ENCODE assay signal across 8 mouse cellular contexts in genomic region chr4:118290416-118291030, GRCm38 (mm10). TPM values are rescaled to one million over a fixed set of nuclear protein-coding genes. Genes with fewer than 3 reads are reported as not detected.
A peak's percentile ranks its signal among the peaks of the same experiment; 100 is the strongest.
DNase-seq lines count a peak whose midpoint lies in the region; ATAC-seq lines count a peak whose summit lies in the region.

No protein-coding gene starts in this region.

- peak; percentile 45 to 55 for DNase-seq in layer of hippocampus, postnatal 10 days (ENCODE audit: low spot score in 2 of 2)
- DNase-seq in layer of hippocampus, adult 9-11 months, result no peak
- peak; percentile 76 for DNase-seq in adrenal gland, adult 2 months
- DNase-seq in forebrain, embryonic 14.5 days (ENCODE audit: low spot score), result peak; percentile 44
- peak; percentile 79 for DNase-seq in intestine, embryonic 14.5 days (ENCODE audit: low spot score)
- peak; percentile 26 for DNase-seq in right cerebral cortex, postnatal 14 days

- H3K27me3 ChIP-seq in forebrain, embryonic 14.5 days (replicated peaks; ENCODE audit: control insufficient read depth, insufficient read depth, low read length), result no peaks in the 10 kb centered on the region
- H3K27me3 ChIP-seq in intestine, embryonic 14.5 days (replicated peaks; ENCODE audit: control insufficient read depth, insufficient read depth, low read length), result no peaks in the 10 kb centered on the region
- peaks cover 72% of the 10 kb centered on the region for H3K27me3 ChIP-seq in liver, embryonic 15.5 days

- peaks cover 15% of the 10 kb centered on the region for H3K4me1 ChIP-seq in forebrain, embryonic 14.5 days (ENCODE audit: control insufficient read depth, insufficient read depth, low read length)
- peaks cover 32% of the 10 kb centered on the region for H3K4me1 ChIP-seq in intestine, embryonic 14.5 days (replicated peaks; ENCODE audit: control insufficient read depth, insufficient read depth, low read length)
- H3K4me1 ChIP-seq in liver, embryonic 15.5 days (replicated peaks), result peaks cover 9% of the 10 kb centered on the region; the same call in 1 of the 2 replicates

- no peaks in the 10 kb centered on the region for H3K9me3 ChIP-seq in forebrain, embryonic 14.5 days (replicated peaks; ENCODE audit: control insufficient read depth, low read length)
- no peaks in the 10 kb centered on the region for H3K9me3 ChIP-seq in intestine, embryonic 14.5 days (ENCODE audit: control insufficient read depth, low read length)
- H3K9me3 ChIP-seq in liver, embryonic 15.5 days (replicated peaks), result no peaks in the 10 kb centered on the region

- H3K4me3 ChIP-seq in forebrain, embryonic 14.5 days (ENCODE audit: low read depth, low read length), result peak overlapping the region; percentile 89
- peak overlapping the region; percentile 70 for H3K4me3 ChIP-seq in intestine, embryonic 14.5 days (ENCODE audit: low read depth, low read length)
- H3K4me3 ChIP-seq in liver, embryonic 15.5 days (replicated peaks), result peak overlapping the region; percentile 56

- peak overlapping the region; percentile 59 for H3K4me2 ChIP-seq in forebrain, embryonic 14.5 days (ENCODE audit: low read length)
- peak overlapping the region; percentile 66 for H3K4me2 ChIP-seq in intestine, embryonic 14.5 days (ENCODE audit: low read length)
- peak overlapping the region; percentile 53 for H3K4me2 ChIP-seq in liver, embryonic 15.5 days

- ATAC-seq in forebrain, embryonic 14.5 days, result peak; percentile 35
- peak; percentile 29; the same call in 1 of the 2 replicates for ATAC-seq in intestine, embryonic 14.5 days (replicated peaks; ENCODE audit: low FRiP score, low TSS enrichment, low read depth)
- ATAC-seq in liver, embryonic 15.5 days (ENCODE audit: insufficient read depth), result peak; percentile 47; the same call in 1 of the 2 replicates
- no peak for ATAC-seq in monocyte, adult 5-6 weeks (replicated peaks; ENCODE audit: insufficient number of reproducible peaks, low FRiP score, low TSS enrichment, poor library complexity, severe bottlenecking)

- WGBS in forebrain, embryonic 14.5 days, result under 1% methylated on average over 37 of the region's 84 CpGs
- under 1% methylated on average over 57 of the region's 84 CpGs for WGBS in intestine, embryonic 14.5 days
- 4% methylated on average over 54 of the region's 84 CpGs for WGBS in liver, embryonic 15.5 days (ENCODE audit: insufficient replicate concordance)

- H3K27ac ChIP-seq in forebrain, embryonic 14.5 days (ENCODE audit: low read depth, low read length), result peak overlapping the region; percentile 91
- peak overlapping the region; percentile 90 for H3K27ac ChIP-seq in intestine, embryonic 14.5 days (ENCODE audit: low read depth)
- H3K27ac ChIP-seq in liver, embryonic 15.5 days (replicated peaks), result peak overlapping the region; percentile 48

- H3K9ac ChIP-seq in forebrain, embryonic 14.5 days (ENCODE audit: low read length), result peak overlapping the region; percentile 93
- peak overlapping the region; percentile 90 for H3K9ac ChIP-seq in intestine, embryonic 14.5 days (ENCODE audit: low read length)
- peak overlapping the region; percentile 39 for H3K9ac ChIP-seq in liver, embryonic 15.5 days

- H3K36me3 ChIP-seq in forebrain, embryonic 14.5 days (ENCODE audit: control insufficient read depth, insufficient read depth, low read length), result peaks cover 13% of the 10 kb centered on the region; the same call in 1 of the 2 replicates
- H3K36me3 ChIP-seq in intestine, embryonic 14.5 days (ENCODE audit: control insufficient read depth, insufficient read depth, low read length), result peaks cover 12% of the 10 kb centered on the region
- H3K36me3 ChIP-seq in liver, embryonic 15.5 days (replicated peaks), result no peaks in the 10 kb centered on the region

RNA-seq across cellular contexts. Expression of gene Ptprf, which starts 0.7 kb away (rescaled TPM):
- total RNA-seq in layer of hippocampus, postnatal 10 days (2021), result 100 to 1,000 TPM; 140 to 142 TPM
- total RNA-seq in adrenal gland, adult 2 months (2021), result 10 to 100 TPM; 34.9 to 87.8 TPM
- 43.2 and 43.3 TPM in 2 replicates for polyA plus RNA-seq in adrenal gland, adult 2 months (2012; rRNA removed)
- polyA plus RNA-seq in forebrain, embryonic 14.5 days (2014; fragmentation: Nextera tagmentation; extraction: Ambion mirVana), result 42.0 and 50.2 TPM in 2 replicates
- polyA plus RNA-seq in intestine, embryonic 14.5 days (2014; fragmentation: Nextera tagmentation; extraction: Ambion mirVana), result 69.1 and 73.6 TPM in 2 replicates
- polyA plus RNA-seq in liver, embryonic 15.5 days (2015; fragmentation: Nextera tagmentation; extraction: Ambion mirVana), result 9.8 and 12.7 TPM in 2 replicates
- not detected in 3 replicates for total RNA-seq in monocyte, adult 5-6 weeks (2017)

Comparison
In these comparisons a context has a peak if more than half of its experiments do, and no peak if none do; other contexts are left out.
1. H3K9ac ChIP-seq: peak in every context shown above with its lines; median percentile 93 in forebrain, embryonic 14.5 days; 90 in intestine, embryonic 14.5 days; 39 in liver, embryonic 15.5 days.